In genomic region chr5:115316968-115317644, GRCm38 (mm10) we compare ENCODE assay signal across 9 mouse cellular contexts. TPM values are rescaled to one million over a fixed set of nuclear protein-coding genes. Genes with fewer than 3 reads are reported as not detected.
DNase-seq lines count a peak whose midpoint lies in the region; ATAC-seq and TF ChIP-seq lines count a peak whose summit lies in the region.
"Had no signal": no experiment of that assay in that cellular context is flagged by ENCODE, and none has a peak within 500 bp of the region (broad histone marks: within the 10 kb centered on the region; RNA-seq: fewer than 3 reads in every experiment).

No protein-coding gene starts in this region.

- peak overlapping the region; percentile 47 for H3K9ac ChIP-seq in hindbrain, embryonic 16.5 days (ENCODE audit: low read depth, low read length)
- H3K9ac ChIP-seq in neural tube, embryonic 13.5 days: peak overlapping the region; percentile 63

- no peak for DNase-seq in layer of hippocampus, adult 2 months (ENCODE audit: low spot score in 2 of 2)
- no peak for DNase-seq in layer of hippocampus, adult 18-20 months (ENCODE audit: low spot score in 2 of 2)
- DNase-seq in embryo, embryonic 11 days: peak; percentile 55
- no peak for DNase-seq in ovary, adult 18-20 months (ENCODE audit: low spot score)
- no peak for DNase-seq in right cerebral cortex, postnatal 25 days
- no peak for DNase-seq in c-Kit-positive CD71-positive TER-119-positive erythroid progenitor cells, embryonic 14.5 days (ENCODE audit: low spot score)
- DNase-seq: kidney, adult 2 months had no signal

- 7% methylated on average over 14 of the region's 14 CpGs for WGBS in hindbrain, embryonic 16.5 days
- 2% methylated on average over 14 of the region's 14 CpGs for WGBS in neural tube, embryonic 13.5 days

- no peak overlapping the region for H3K4me3 ChIP-seq in layer of hippocampus, adult 2 months
- H3K4me3 ChIP-seq in hindbrain, embryonic 16.5 days (ENCODE audit: low read length): no peak overlapping the region
- no peak overlapping the region for H3K4me3 ChIP-seq in neural tube, embryonic 13.5 days

- ATAC-seq in hindbrain, embryonic 16.5 days: peak; percentile 37; the same call in 1 of the 2 replicates
- no peak; the same call in 1 of the 2 replicates for ATAC-seq in neural tube, embryonic 13.5 days (ENCODE audit: low read depth)

- TF ChIP-seq CTCF in layer of hippocampus, adult 2 months (conservative IDR thresholded peaks at IDR 0.05): no peak

- H3K4me2 ChIP-seq in hindbrain, embryonic 16.5 days (ENCODE audit: low read length): no peak overlapping the region
- peak overlapping the region; percentile 74 for H3K4me2 ChIP-seq in neural tube, embryonic 13.5 days

- H3K4me1 ChIP-seq in hindbrain, embryonic 16.5 days (ENCODE audit: control insufficient read depth, insufficient read depth, low read depth, low read length): peaks cover 20% of the 10 kb centered on the region
- peaks cover 45% of the 10 kb centered on the region for H3K4me1 ChIP-seq in neural tube, embryonic 13.5 days (replicated peaks)

- no peaks in the 10 kb centered on the region for H3K27me3 ChIP-seq in hindbrain, embryonic 16.5 days (replicated peaks; ENCODE audit: control insufficient read depth, insufficient read depth, low read length)
- no peaks in the 10 kb centered on the region for H3K27me3 ChIP-seq in neural tube, embryonic 13.5 days

- H3K9me3 ChIP-seq in hindbrain, embryonic 16.5 days (ENCODE audit: control insufficient read depth, low read length): no peaks in the 10 kb centered on the region
- no peaks in the 10 kb centered on the region for H3K9me3 ChIP-seq in neural tube, embryonic 13.5 days

- peak overlapping the region; percentile 92 for H3K27ac ChIP-seq in layer of hippocampus, adult 2 months
- peak overlapping the region; percentile 25 for H3K27ac ChIP-seq in hindbrain, embryonic 16.5 days (ENCODE audit: low read depth, low read length)
- peak overlapping the region; percentile 86 for H3K27ac ChIP-seq in neural tube, embryonic 13.5 days (replicated peaks)

- H3K36me3 ChIP-seq in hindbrain, embryonic 16.5 days (ENCODE audit: control insufficient read depth, insufficient read depth, low read length): no peaks in the 10 kb centered on the region
- H3K36me3 ChIP-seq in neural tube, embryonic 13.5 days: no peaks in the 10 kb centered on the region

RNA-seq across cellular contexts. Expression of gene Srsf9, which starts 9.9 kb away (rescaled TPM):
- total RNA-seq in layer of hippocampus, adult 2 months (2021): 100 to 1,000 TPM in 1 of 2 experiments, 10 to 100 TPM in 1; 91.4 to 102 TPM
- total RNA-seq in layer of hippocampus, adult 18-20 months (2021): 10 to 100 TPM; 81.2 to 88.2 TPM
- polyA plus RNA-seq in hindbrain, embryonic 16.5 days (2015; fragmentation: Nextera tagmentation; extraction: Ambion mirVana): 105 and 128 TPM in 2 replicates
- 170 and 220 TPM in 2 replicates for polyA plus RNA-seq in neural tube, embryonic 13.5 days (2015; fragmentation: Nextera tagmentation; extraction: Ambion mirVana)

RNA-seq across cellular contexts. Expression of gene Dynll1, which starts 16.3 kb away (rescaled TPM):
- 100 to 1,000 TPM; 727 to 730 TPM for total RNA-seq in layer of hippocampus, adult 2 months (2021)
- 100 to 1,000 TPM; 720 to 803 TPM for total RNA-seq in layer of hippocampus, adult 18-20 months (2021)
- polyA plus RNA-seq in hindbrain, embryonic 16.5 days (2015; fragmentation: Nextera tagmentation; extraction: Ambion mirVana): 1,172 and 1,268 TPM in 2 replicates
- 1,475 and 1,543 TPM in 2 replicates for polyA plus RNA-seq in neural tube, embryonic 13.5 days (2015; fragmentation: Nextera tagmentation; extraction: Ambion mirVana)

RNA-seq across cellular contexts. Expression of gene Gatc, which starts 23.9 kb away (rescaled TPM):
- total RNA-seq in layer of hippocampus, adult 2 months (2021): 10 to 100 TPM; 19.5 to 20.8 TPM
- 10 to 100 TPM; 17.9 to 21.8 TPM for total RNA-seq in layer of hippocampus, adult 18-20 months (2021)
- polyA plus RNA-seq in hindbrain, embryonic 16.5 days (2015; fragmentation: Nextera tagmentation; extraction: Ambion mirVana): 32.3 and 45.5 TPM in 2 replicates
- polyA plus RNA-seq in neural tube, embryonic 13.5 days (2015; fragmentation: Nextera tagmentation; extraction: Ambion mirVana): 36.7 and 41.1 TPM in 2 replicates

RNA-seq across cellular contexts. Expression of gene Triap1, which starts 23.9 kb away (rescaled TPM):
- total RNA-seq in layer of hippocampus, adult 2 months (2021): 10 to 100 TPM; 22.3 to 25.4 TPM
- 10 to 100 TPM; 22.7 to 26.4 TPM for total RNA-seq in layer of hippocampus, adult 18-20 months (2021)
- 51.3 and 52.8 TPM in 2 replicates for polyA plus RNA-seq in hindbrain, embryonic 16.5 days (2015; fragmentation: Nextera tagmentation; extraction: Ambion mirVana)
- polyA plus RNA-seq in neural tube, embryonic 13.5 days (2015; fragmentation: Nextera tagmentation; extraction: Ambion mirVana): 49.7 and 54.8 TPM in 2 replicates

RNA-seq across cellular contexts. Expression of gene Cox6a1, which starts 31.7 kb away (rescaled TPM):
- total RNA-seq in layer of hippocampus, adult 2 months (2021): 100 to 1,000 TPM; 685 to 700 TPM
- 100 to 1,000 TPM; 742 to 760 TPM for total RNA-seq in layer of hippocampus, adult 18-20 months (2021)
- polyA plus RNA-seq in hindbrain, embryonic 16.5 days (2015; fragmentation: Nextera tagmentation; extraction: Ambion mirVana): 1,192 and 1,343 TPM in 2 replicates
- 1,130 and 1,174 TPM in 2 replicates for polyA plus RNA-seq in neural tube, embryonic 13.5 days (2015; fragmentation: Nextera tagmentation; extraction: Ambion mirVana)

Comparison
In these comparisons a context has a peak if more than half of its experiments do, and no peak if none do; other contexts are left out.
1. H3K27ac ChIP-seq: peak in every context shown above with its lines; median percentile 92 in layer of hippocampus, adult 2 months; 86 in neural tube, embryonic 13.5 days; 25 in hindbrain, embryonic 16.5 days.